Mouse (Mus musculus) ES-E14 (cell line): ENCODE measurements around the gene Ddx39.

Experiments
- CHD2 ChIP-seq: IDR thresholded peaks from 2 replicates; pipeline ENCODE4 v1.6.1; 2014; ENCODE audit warnings: mild to moderate bottlenecking, low read depth, low read length, inconsistent platforms
- MAFK ChIP-seq: IDR thresholded peaks from 2 replicates; pipeline ENCODE4 v1.6.1; 2014; ENCODE audit warnings: mild to moderate bottlenecking, low read depth, low read length, inconsistent platforms; ENCODE audit not compliant: insufficient read depth
- ZC3H11A ChIP-seq: IDR thresholded peaks from 2 replicates; pipeline ENCODE4 v1.6.1; 2012; ENCODE audit warnings: low read depth, mild to moderate bottlenecking, inconsistent platforms, low read length, borderline replicate concordance

GRCm38 (mm10) chr8:83681099-83681498, 33.9 kb upstream of the Ddx39 start:
- TF ChIP-seq ZC3H11A (no peak), CHD2 (no peak), MAFK (no peak)
